Mouse (Mus musculus) kidney, embryonic 16.5 days (tissue): ENCODE results near the gene Cox7b2. TPM values are rescaled to one million over a fixed set of nuclear protein-coding genes. Genes with fewer than 3 reads are reported as not detected.

Experiments used
- polyA plus RNA-seq: library from polyadenylated mRNA; unstranded; fragments of >200 nt; fragmentation: Nextera tagmentation; extraction: Ambion mirVana; gene quantifications from 2 replicates; pipeline ENCODE4 v1.2.1, GENCODE M21; 2015

Gene Cox7b2
- polyA plus RNA-seq, 1 experiment from 2014 or later = not detected

Other genes starting within 250 kb of the Cox7b2 start
- gene Gabrb1, start 109.9 kb upstream of the Cox7b2 start, polyA plus RNA-seq = 0.29 and 0.39 TPM in 2 replicates
- gene Gabra4, start 110.1 kb upstream of the Cox7b2 start, polyA plus RNA-seq = 3.1 and 3.9 TPM in 2 replicates